Mouse (Mus musculus) limb, embryonic 15.5 days (tissue): Measurements from ENCODE around the gene Ak1. TPM values are rescaled to one million over a fixed set of nuclear protein-coding genes. Genes with fewer than 3 reads are reported as not detected.

Experiments used
- ATAC-seq: fragments of 200-750 bp; cut with Nextera tagmentation; 2 replicates; pipeline ENCODE4 v1.8.0; 2017; ENCODE audit warnings: low read depth, moderate TSS enrichment; ENCODE audit not compliant: insufficient number of reproducible peaks, low FRiP score, low TSS enrichment
- H3K27ac ChIP-seq: fragments of 300-500 bp; sonication (generic); 2 replicates; pipeline ENCODE4 v1.5.1; 2015; ENCODE audit warnings: moderate library complexity, mild to moderate bottlenecking, inconsistent platforms
- H3K27me3 ChIP-seq: fragments of 300-500 bp; sonication (generic); 2 replicates; pipeline ENCODE4 v1.6.1; 2015; ENCODE audit warnings: inconsistent platforms
- H3K36me3 ChIP-seq: fragments of 300-500 bp; sonication (generic); 2 replicates; pipeline ENCODE4 v1.6.1; 2015; ENCODE audit warnings: inconsistent platforms
- H3K4me1 ChIP-seq: fragments of 300-500 bp; sonication (generic); 2 replicates; pipeline ENCODE4 v1.6.1; 2015; ENCODE audit warnings: inconsistent platforms
- H3K4me2 ChIP-seq: fragments of 300-500 bp; sonication (generic); 2 replicates; pipeline ENCODE4 v1.6.1; 2015; ENCODE audit warnings: mild to moderate bottlenecking, inconsistent platforms
- H3K4me3 ChIP-seq: fragments of 300-500 bp; sonication (generic); 2 replicates; pipeline ENCODE4 v1.5.1; 2015; ENCODE audit warnings: mild to moderate bottlenecking, inconsistent platforms
- H3K9ac ChIP-seq: fragments of 300-500 bp; sonication (generic); 2 replicates; pipeline ENCODE4 v1.6.1; 2015; ENCODE audit warnings: inconsistent platforms
- H3K9me3 ChIP-seq: fragments of 300-500 bp; sonication (generic); 2 replicates; pipeline ENCODE4 v1.6.1; 2016; ENCODE audit warnings: inconsistent platforms
- WGBS: fragments of 180-500 bp; shearing (Covaris S2); methylation state at CpG from one replicate; pipeline ENCODE4 v1.1.7; 2015; 5-methylcytosine and 5-hydroxymethylcytosine counted together
- polyA plus RNA-seq: library from polyadenylated mRNA; unstranded; fragments of >200 nt; fragmentation: Nextera tagmentation; extraction: Ambion mirVana; gene quantifications from 2 replicates; pipeline ENCODE4 v1.2.1, GENCODE M21; 2015

Gene Ak1
- polyA plus RNA-seq, 1 experiment from 2014 or later, result 46.9 TPM

GRCm38 (mm10) chr2:32586871-32587351, 34.6 kb upstream of the Ak1 start, which contains the start of gene St6galnac4:
Gene St6galnac4 (plus strand): TSS chr2:32587095.
- H3K36me3 ChIP-seq, result peaks cover 3% of the 10 kb centered on the region; the same call in 1 of the 2 replicates

DNA sequence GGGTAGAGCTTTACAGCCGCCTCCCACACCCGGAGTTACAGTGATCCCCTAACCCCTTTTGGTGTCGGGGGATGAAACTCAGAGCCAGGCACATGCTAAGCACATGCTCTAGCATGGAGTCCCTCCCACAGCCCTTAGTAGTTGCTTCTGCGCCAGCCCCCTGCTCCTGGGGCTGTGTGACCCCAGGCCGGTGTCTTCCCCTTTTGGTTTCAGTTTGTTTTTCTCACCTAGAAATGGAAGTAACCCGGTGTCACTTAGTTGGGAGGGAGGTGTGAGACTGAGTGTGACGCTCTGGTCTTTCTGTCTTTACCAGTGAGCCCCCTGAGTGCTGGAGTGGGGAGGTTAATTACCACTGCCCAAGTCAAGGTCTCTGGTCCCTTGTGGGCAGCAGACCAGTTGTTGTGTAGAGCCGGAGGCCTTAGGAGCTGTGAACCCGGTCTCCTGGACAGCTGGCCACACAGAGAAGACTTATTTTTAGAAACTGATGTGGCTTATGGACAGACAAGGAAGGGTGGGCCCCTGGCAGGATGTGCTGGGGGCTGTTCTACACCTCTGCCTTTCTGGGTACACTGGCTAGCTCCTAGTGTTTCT, 33.7 kb upstream of the Ak1 start:
- H3K4me3 ChIP-seq, result peak overlapping the region; percentile 56
- 21% methylated on average over 9 of the region's 9 CpGs for WGBS
- H3K27ac ChIP-seq, result peak overlapping the region; percentile 68; the same call in 1 of the 2 replicates

More at GRCm38 (mm10) chr2:32586871-32587351, 34.6 kb upstream of the Ak1 start, which contains the start of gene St6galnac4:
- peak within 1 kb of the TSS; percentile 56 for H3K4me3 ChIP-seq
- no peaks in the 10 kb centered on the region for H3K27me3 ChIP-seq
- H3K9ac ChIP-seq, result peak within 1 kb of the TSS; percentile 52
- H3K9me3 ChIP-seq, result no peaks in the 10 kb centered on the region
- H3K27ac ChIP-seq, result peak within 1 kb of the TSS; percentile 68; the same call in 1 of the 2 replicates
- peak; percentile 90 for ATAC-seq
- peak within 1 kb of the TSS; percentile 66 for H3K4me2 ChIP-seq
- under 1% methylated on average over 38 of the region's 38 CpGs for WGBS
- H3K4me1 ChIP-seq, result peaks cover 42% of the 10 kb centered on the region

DNA sequence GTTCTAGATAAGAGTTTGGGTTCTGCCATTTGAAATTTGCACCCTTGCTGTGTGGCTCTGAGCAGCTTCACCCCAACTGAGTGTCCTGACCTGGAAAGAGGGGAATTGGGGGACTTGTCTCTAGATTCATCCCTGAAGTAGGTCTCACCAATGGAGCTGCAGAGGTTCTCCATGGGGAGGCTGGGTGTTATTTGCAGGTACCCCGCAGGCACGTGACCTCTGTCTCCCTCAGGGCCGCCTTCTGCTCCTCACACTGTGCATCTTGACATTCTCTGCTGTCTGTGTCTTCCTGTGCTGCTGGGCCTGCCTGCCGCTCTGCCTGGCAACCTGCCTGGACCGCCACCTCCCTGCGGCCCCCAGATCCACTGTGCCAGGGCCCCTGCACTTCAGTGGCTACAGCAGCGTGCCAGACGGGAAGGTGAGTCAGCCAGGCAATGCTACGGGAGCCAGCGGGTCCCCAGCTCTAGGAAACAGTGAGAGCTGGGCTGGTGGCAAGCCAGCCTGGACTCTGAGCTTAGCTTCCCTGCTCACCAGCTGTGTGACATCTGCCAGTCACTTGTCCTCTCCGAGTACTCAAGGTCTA, 32.3 kb upstream of the Ak1 start:
- 53% methylated on average over 11 of the region's 11 CpGs for WGBS
- Histone ChIP-seq H3K4me2 (peak overlapping the region; percentile 19; the same call in 1 of the 2 replicates), H3K27me3 (no peaks in the 10 kb centered on the region), H3K36me3 (peaks cover 7% of the 10 kb centered on the region), H3K4me1 (peaks cover 36% of the 10 kb centered on the region), H3K9ac (no peak overlapping the region), H3K9me3 (no peaks in the 10 kb centered on the region), H3K4me3 (no peak overlapping the region; the same call in 1 of the 2 replicates), H3K27ac (no peak overlapping the region)
- no peak for ATAC-seq

More for the DNA sequence above, 33.7 kb upstream of the Ak1 start:
- no peaks in the 10 kb centered on the region for H3K9me3 ChIP-seq
- no peaks in the 10 kb centered on the region for H3K27me3 ChIP-seq
- H3K4me1 ChIP-seq, result peaks cover 42% of the 10 kb centered on the region
- peaks cover 3% of the 10 kb centered on the region; the same call in 1 of the 2 replicates for H3K36me3 ChIP-seq
- no peak for ATAC-seq
- peak overlapping the region; percentile 66 for H3K4me2 ChIP-seq
- H3K9ac ChIP-seq, result peak overlapping the region; percentile 52

GRCm38 (mm10) chr2:32590224-32590623, 31.3 kb upstream of the Ak1 start:
- H3K4me1 ChIP-seq, result peaks cover 39% of the 10 kb centered on the region
- no peaks in the 10 kb centered on the region for H3K9me3 ChIP-seq
- no peak for ATAC-seq
- no peaks in the 10 kb centered on the region for H3K27me3 ChIP-seq
- 79% methylated on average over 10 of the region's 10 CpGs for WGBS
- no peak overlapping the region for H3K27ac ChIP-seq
- H3K4me3 ChIP-seq, result no peak overlapping the region
- H3K36me3 ChIP-seq, result peaks cover 16% of the 10 kb centered on the region
- no peak overlapping the region for H3K9ac ChIP-seq
- no peak overlapping the region for H3K4me2 ChIP-seq

- Histone ChIP-seq H3K4me3 (no peak overlapping the region), H3K9me3 (no peaks in the 10 kb centered on the region), H3K27ac (no peak overlapping the region), H3K9ac (no peak overlapping the region), H3K27me3 (no peaks in the 10 kb centered on the region), H3K4me1 (peaks cover 39% of the 10 kb centered on the region), H3K36me3 (peaks cover 25% of the 10 kb centered on the region), H3K4me2 (no peak overlapping the region)
- WGBS, result 44% methylated on average over 6 of the region's 6 CpGs
- no peak for ATAC-seq
Observed at GRCm38 (mm10) chr2:32591249-32591648, 30.3 kb upstream of the Ak1 start.

- no peak overlapping the region for H3K4me3 ChIP-seq
Observed at GRCm38 (mm10) chr2:32596725-32597124, 24.8 kb upstream of the Ak1 start.

DNA sequence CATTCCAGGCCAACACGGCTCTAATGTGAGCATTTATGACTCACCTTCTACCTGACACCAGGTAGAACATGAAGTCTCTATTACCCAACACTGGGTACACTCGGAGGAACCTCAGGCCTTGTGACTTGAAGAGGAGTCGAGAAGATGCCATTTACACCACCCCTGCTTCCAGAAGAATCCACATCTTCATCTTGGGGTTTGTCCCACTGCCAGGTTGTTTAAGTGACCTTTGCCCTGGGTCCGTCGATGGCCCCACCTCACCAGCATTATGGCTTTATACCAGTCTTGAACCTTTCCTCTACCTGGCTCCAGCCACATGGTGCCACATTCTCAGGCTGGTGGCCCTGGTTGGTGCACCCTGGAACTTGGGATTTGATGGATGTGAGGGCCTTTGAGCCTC, 24.3 kb upstream of the Ak1 start:
- Histone ChIP-seq H3K9me3 (no peaks in the 10 kb centered on the region), H3K4me1 (peaks cover 25% of the 10 kb centered on the region), H3K36me3 (peaks cover 43% of the 10 kb centered on the region), H3K9ac (no peak overlapping the region), H3K27me3 (no peaks in the 10 kb centered on the region), H3K4me2 (no peak overlapping the region), H3K4me3 (no peak overlapping the region), H3K27ac (no peak overlapping the region)
- ATAC-seq, result no peak
- WGBS, result 82% methylated on average over 5 of the region's 5 CpGs

More at GRCm38 (mm10) chr2:32596725-32597124, 24.8 kb upstream of the Ak1 start:
- Histone ChIP-seq H3K9ac (no peak overlapping the region), H3K9me3 (no peaks in the 10 kb centered on the region), H3K27me3 (no peaks in the 10 kb centered on the region), H3K27ac (no peak overlapping the region), H3K4me2 (no peak overlapping the region), H3K4me1 (peaks cover 20% of the 10 kb centered on the region), H3K36me3 (peaks cover 43% of the 10 kb centered on the region)
- ATAC-seq, result no peak
- WGBS, result 94% methylated on average over 13 of the region's 13 CpGs

DNA sequence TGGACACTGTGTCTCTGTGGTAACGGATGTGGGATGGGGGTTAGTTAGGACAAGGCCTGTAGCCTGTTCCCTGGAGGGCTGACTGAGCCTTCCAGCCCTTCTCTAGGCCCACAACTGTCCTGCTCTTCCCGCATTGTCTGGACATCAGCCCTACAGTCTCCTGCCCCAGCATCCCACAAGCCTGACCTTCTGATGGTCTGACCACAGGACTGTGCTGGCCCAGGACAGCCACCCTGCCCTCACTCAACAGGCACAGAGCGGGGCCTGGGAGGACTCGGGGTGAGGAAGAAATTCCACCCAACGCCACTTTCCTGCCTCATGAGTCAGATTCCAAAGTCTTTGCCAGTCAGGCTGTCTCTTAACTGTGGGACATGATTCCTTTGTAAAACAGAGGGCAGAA, 23.9 kb upstream of the Ak1 start:
- Histone ChIP-seq H3K4me1 (peaks cover 28% of the 10 kb centered on the region), H3K9ac (no peak overlapping the region), H3K9me3 (no peaks in the 10 kb centered on the region), H3K4me2 (no peak overlapping the region), H3K4me3 (no peak overlapping the region), H3K27ac (no peak overlapping the region), H3K36me3 (peaks cover 43% of the 10 kb centered on the region), H3K27me3 (no peaks in the 10 kb centered on the region)
- WGBS, result 83% methylated on average over 5 of the region's 5 CpGs
- no peak for ATAC-seq

GRCm38 (mm10) chr2:32598506-32598905, 23.1 kb upstream of the Ak1 start:
- H3K27ac ChIP-seq, result no peak overlapping the region
- H3K36me3 ChIP-seq, result peaks cover 43% of the 10 kb centered on the region
- no peak for ATAC-seq

DNA sequence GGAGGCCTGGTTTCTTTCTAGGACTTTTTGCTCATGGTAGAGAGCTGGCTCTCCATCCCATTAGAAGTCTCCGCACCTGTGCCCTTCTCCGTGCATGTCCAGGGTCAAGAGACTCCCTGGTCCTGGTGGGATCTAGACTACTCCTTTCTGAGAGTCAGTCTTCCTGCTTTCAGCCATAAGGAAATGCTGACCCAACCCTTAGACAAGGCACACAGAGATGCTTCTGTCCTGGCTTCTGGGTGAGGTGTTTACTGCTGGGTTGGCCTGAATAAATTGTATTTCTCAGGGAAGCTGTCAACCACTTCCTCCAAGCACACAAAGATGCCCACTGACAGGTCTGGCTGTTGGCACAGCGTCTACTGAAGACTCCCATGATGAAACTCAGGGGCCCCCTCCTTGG, 22.1 kb upstream of the Ak1 start, which contains the start of gene St6galnac6:
Gene St6galnac6 (plus strand): TSS at position 301 of the 400 bp plus-strand sequence.
- Histone ChIP-seq H3K9me3 (no peaks in the 10 kb centered on the region), H3K27me3 (no peaks in the 10 kb centered on the region), H3K4me1 (peaks cover 28% of the 10 kb centered on the region), H3K4me3 (no peak within 1 kb of the TSS), H3K4me2 (no peak within 1 kb of the TSS), H3K27ac (no peak within 1 kb of the TSS), H3K9ac (no peak within 1 kb of the TSS), H3K36me3 (peaks cover 38% of the 10 kb centered on the region)
- no peak for ATAC-seq
- 90% methylated on average over 3 of the region's 3 CpGs for WGBS

More at GRCm38 (mm10) chr2:32598506-32598905, 23.1 kb upstream of the Ak1 start:
- 75% methylated on average over 8 of the region's 8 CpGs for WGBS
- Histone ChIP-seq H3K9ac (no peak overlapping the region), H3K4me2 (no peak overlapping the region), H3K9me3 (no peaks in the 10 kb centered on the region), H3K4me3 (no peak overlapping the region), H3K4me1 (peaks cover 28% of the 10 kb centered on the region), H3K27me3 (no peaks in the 10 kb centered on the region)

DNA sequence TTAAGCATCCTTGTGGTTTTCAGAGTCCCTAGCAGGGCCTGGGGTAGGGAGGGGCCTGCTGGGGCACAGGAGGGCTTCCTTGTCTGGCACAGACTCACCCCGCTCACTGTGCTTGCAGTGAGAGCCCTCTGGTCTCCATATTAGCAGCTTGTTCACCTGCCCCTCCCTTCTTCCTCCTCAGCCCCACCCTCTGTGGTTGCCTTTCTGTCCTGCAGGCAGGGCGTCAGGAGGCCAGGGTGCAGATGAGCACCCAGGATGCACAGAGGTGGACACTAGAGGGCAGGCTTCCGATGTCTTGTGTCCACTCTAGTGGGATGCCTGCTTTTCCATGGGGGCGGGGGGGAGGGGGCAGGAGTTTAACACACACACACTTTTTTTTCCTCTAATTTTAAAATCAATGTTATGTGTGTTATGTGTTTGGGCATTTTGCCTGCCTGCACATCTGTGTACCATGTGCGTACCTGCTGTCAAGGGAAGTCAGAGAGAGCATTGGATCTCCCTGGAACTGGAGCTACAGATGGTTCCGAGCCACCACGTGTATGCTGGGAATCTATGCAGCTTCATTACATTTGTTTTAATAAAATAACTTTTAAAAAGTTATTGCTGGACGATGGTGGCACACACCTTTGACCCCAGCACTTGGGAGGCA, 20.0 kb upstream of the Ak1 start:
- Histone ChIP-seq H3K27me3 (no peaks in the 10 kb centered on the region), H3K9ac (no peak overlapping the region), H3K27ac (peak overlapping the region; percentile 81), H3K36me3 (peaks cover 20% of the 10 kb centered on the region), H3K9me3 (no peaks in the 10 kb centered on the region), H3K4me1 (peaks cover 26% of the 10 kb centered on the region), H3K4me3 (no peak overlapping the region), H3K4me2 (peak overlapping the region; percentile 51; the same call in 1 of the 2 replicates)
- 0 out of 2 replicates have a peak, but pooled peaks have one; percentile 21 for ATAC-seq
- 28% methylated on average over 8 of the region's 8 CpGs for WGBS
